Mouse (Mus musculus) heart, postnatal 4 days (tissue): ENCODE results near the gene Srgap3. TPM values are rescaled to one million over a fixed set of nuclear protein-coding genes. Genes with fewer than 3 reads are reported as not detected.

ENCODE experiments used
- DNase-seq: peaks from one replicate; pipeline ENCODE4 v3.0.0; 2021
- total RNA-seq, 2 experiments: library from RNA; stranded (reverse); gene quantifications; 2 replicates each; pipeline ENCODE4 v1.2.3; 2021

Gene Srgap3
- total RNA-seq, 2 experiments from 2014 or later: 2.9 to 3.0 TPM

GRCm38 (mm10) chr6:112949220-112949619 is 2.2 kb upstream of the Srgap3 start:
- DNase-seq: no peak

GRCm38 (mm10) chr6:112948416-112948815 is 1.4 kb upstream of the Srgap3 start:
- no peak for DNase-seq

GRCm38 (mm10) chr6:112946021-112946811 is 850 bp downstream of the Srgap3 start:
- DNase-seq: no peak

- DNase-seq: no peak
Observed at GRCm38 (mm10) chr6:112945181-112945751, 1.8 kb downstream of the Srgap3 start.

- DNase-seq: no peak
Observed at GRCm38 (mm10) chr6:112943596-112944245, 3.3 kb downstream of the Srgap3 start.

GRCm38 (mm10) chr6:112939281-112939680 is 7.8 kb downstream of the Srgap3 start:
- DNase-seq: no peak

GRCm38 (mm10) chr6:112937791-112938190 is 9.3 kb downstream of the Srgap3 start:
- no peak for DNase-seq

- no peak for DNase-seq
Observed at GRCm38 (mm10) chr6:112934501-112934900, 12.6 kb downstream of the Srgap3 start.

GRCm38 (mm10) chr6:112932611-112933010 is 14.5 kb downstream of the Srgap3 start:
- no peak for DNase-seq

GRCm38 (mm10) chr6:112930011-112930451 is 17.0 kb downstream of the Srgap3 start:
- DNase-seq: no peak

GRCm38 (mm10) chr6:112929291-112929984 is 17.6 kb downstream of the Srgap3 start:
- DNase-seq: no peak

GRCm38 (mm10) chr6:112928841-112929240 is 18.2 kb downstream of the Srgap3 start:
- DNase-seq: no peak

GRCm38 (mm10) chr6:112927341-112927740 is 19.7 kb downstream of the Srgap3 start:
- DNase-seq: no peak

GRCm38 (mm10) chr6:112926011-112926410 is 21.1 kb downstream of the Srgap3 start:
- no peak for DNase-seq

GRCm38 (mm10) chr6:112925234-112925975 is 21.7 kb downstream of the Srgap3 start:
- no peak for DNase-seq

- DNase-seq: no peak
Observed at GRCm38 (mm10) chr6:112924606-112925141, 22.4 kb downstream of the Srgap3 start.

- DNase-seq: no peak
Observed at GRCm38 (mm10) chr6:112920619-112921195, 26.4 kb downstream of the Srgap3 start.

- DNase-seq: no peak
Observed at GRCm38 (mm10) chr6:112917717-112918116, 29.3 kb downstream of the Srgap3 start.

- DNase-seq: no peak
Observed at GRCm38 (mm10) chr6:112916243-112916642, 30.8 kb downstream of the Srgap3 start.

GRCm38 (mm10) chr6:112912552-112912951 is 34.5 kb downstream of the Srgap3 start:
- no peak for DNase-seq

GRCm38 (mm10) chr6:112909711-112910110 is 37.4 kb downstream of the Srgap3 start:
- DNase-seq: no peak
